Mouse (Mus musculus) spleen, adult 12 weeks (tissue): ENCODE measurements around the gene Espn.

ENCODE experiments used
- DNase-seq: peaks from one replicate; pipeline ENCODE4 v3.0.0; 2022; ENCODE audit warnings: low spot score

The Espn gene

GRCm38 (mm10) chr4:152178344-152178864 lies 26.2 kb upstream of the Espn start:
- DNase-seq: no peak

GRCm38 (mm10) chr4:152177537-152178343 lies 25.6 kb upstream of the Espn start, which contains the start of gene Acot7:
Gene Acot7 (plus strand): TSS chr4:152178134.
- DNase-seq: peak; percentile 80

DNA sequence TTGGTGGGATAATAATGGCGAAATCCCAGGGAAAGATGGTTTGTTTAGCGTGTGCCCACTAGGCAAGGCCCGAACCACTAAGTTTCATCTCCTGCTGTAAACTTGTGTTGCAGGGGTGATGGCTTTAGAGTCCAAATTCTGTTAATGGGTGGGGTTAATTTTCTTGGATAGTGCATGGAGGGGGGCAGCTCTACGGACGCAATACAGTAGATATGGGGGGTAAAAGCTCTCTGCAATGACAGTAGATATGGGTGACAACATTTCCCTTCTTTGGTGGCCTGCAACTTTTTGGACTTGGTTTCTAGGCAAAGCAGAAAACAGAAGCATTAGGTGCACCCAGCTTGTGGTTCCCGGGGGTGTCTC lies 25.0 kb upstream of the Espn start:
- DNase-seq: no peak

DNA sequence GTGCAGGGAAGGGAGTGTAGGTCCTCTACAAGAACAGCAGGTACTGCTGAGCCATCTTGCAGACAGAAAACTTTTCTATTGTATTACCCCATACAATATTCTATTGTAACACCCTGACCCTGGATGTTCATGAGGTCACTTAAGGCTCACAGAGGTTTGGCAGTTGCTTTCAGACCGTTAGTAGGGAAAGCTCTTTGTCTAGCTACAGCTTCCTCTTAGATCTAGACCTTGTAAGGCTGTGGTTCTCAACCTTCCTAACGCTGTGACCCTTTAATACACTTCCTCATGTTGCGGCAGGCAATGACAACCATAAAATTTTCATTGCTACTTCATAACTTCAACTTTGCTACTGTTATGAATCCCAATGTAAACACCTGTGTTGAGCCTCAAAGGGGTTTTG lies 24.5 kb upstream of the Espn start:
- no peak for DNase-seq

GRCm38 (mm10) chr4:152173956-152174355 lies 21.8 kb upstream of the Espn start:
- DNase-seq: no peak

- peak; percentile 67 for DNase-seq
These were observed 20.9 kb upstream of the Espn start for GRCm38 (mm10) chr4:152173041-152173440.

DNA sequence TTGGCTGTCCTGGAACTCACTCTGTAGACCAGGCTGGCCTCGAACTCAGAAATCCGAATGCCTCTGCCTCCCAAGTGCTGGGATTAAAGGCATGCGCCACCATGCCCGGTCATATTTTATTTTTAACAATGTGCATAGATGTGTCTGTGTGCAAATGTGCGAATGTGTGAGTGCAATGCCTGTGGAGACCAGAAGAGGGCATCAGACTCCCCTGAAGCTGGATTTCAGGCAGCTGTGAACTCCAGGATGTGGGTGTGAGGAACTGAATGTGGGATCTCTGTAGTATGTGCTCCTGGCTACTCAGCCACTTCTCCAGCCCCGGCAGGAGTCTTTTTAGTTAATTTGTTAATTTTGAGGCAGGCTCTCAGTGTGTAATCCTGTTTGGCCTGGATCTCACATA lies 19.4 kb upstream of the Espn start:
- DNase-seq: no peak

GRCm38 (mm10) chr4:152170286-152170685 lies 18.1 kb upstream of the Espn start:
- DNase-seq: no peak

GRCm38 (mm10) chr4:152169103-152169502 lies 16.9 kb upstream of the Espn start:
- DNase-seq: no peak

DNA sequence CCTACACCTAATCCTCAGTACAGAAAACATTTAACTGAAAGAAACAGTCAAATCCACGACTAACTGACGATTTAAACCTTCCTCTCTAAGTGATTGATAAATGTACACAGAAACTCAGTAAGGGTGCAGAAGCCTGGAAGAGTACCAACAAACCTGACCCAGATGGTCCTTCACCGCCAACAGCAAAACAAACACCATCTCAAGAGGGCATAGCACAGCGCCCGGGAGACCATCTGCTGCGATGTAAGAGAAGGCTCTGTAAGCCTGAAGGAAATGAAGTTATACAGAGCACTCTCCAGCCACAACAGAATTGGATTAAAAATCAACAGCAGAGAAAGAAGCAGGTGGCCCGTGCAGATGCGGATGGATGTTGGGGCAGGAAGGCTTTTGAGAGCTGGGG lies 15.9 kb upstream of the Espn start:
- no peak for DNase-seq

- DNase-seq: peak; percentile 59
These were observed 13.1 kb upstream of the Espn start for GRCm38 (mm10) chr4:152165036-152165931.

- no peak for DNase-seq
These were observed 10.6 kb upstream of the Espn start for GRCm38 (mm10) chr4:152162748-152163147.

GRCm38 (mm10) chr4:152161601-152162000 lies 9.4 kb upstream of the Espn start:
- no peak for DNase-seq

- no peak for DNase-seq
These were observed 8.6 kb upstream of the Espn start for GRCm38 (mm10) chr4:152160748-152161147.

GRCm38 (mm10) chr4:152159285-152159678 lies 7.1 kb upstream of the Espn start:
- no peak for DNase-seq

DNA sequence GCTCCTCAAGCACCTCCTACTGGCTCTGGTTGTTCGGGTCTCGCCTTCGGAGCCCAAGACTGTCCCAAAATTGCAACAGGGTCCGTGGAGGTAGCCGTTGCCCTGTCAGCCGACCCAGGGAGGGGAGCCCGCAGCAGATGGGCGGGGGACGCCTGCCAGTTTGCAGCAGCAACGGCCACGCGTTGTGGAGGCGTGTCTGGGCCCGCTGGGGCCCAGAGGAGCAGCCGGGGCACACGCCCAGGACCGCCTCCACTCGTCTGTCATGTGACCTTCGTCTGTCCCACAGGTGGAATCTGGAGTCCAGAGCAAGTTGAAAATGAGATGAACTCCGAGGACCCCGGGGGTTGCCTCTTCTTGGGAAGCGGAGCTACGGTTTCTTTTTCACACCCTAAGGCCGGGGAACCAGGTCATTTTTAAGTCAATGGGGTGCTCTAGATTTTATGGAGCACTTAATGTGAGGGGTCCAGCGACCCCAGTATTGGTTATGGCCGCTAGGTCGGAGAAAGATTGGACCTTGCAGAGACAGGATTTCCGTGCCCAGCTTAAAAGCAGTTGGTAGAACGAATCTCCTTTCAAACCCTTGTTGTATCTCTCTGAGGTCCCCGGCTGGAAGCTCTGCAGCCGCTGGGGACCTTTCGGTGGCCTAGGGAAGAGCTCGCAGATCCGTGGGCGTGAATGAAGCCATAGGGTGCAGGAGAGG lies 6.6 kb upstream of the Espn start, which contains the start of gene Hes2:
Hes2 (plus strand) TSS at position 283 of the 700 bp plus-strand sequence.
- no peak for DNase-seq

GRCm38 (mm10) chr4:152157779-152158584 lies 5.8 kb upstream of the Espn start:
- no peak for DNase-seq

DNA sequence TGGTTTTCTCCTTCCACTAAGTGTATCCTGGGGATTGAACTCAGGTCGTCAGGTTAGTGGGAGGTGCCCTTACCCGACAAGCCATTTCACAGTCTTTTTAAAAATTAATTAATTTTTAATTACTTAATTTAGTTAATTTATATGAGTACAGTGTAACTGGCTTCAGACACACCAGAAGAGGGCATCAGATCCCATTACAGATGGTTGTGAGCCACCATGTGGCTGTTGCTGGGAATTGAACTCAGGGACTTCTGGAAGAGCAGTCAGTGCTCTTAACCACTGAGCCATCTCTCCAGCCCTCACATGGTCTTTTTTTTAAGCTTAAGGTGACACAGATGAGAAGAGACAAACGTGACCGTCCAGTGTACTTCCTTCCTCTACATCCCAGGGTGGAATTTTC lies 2.8 kb upstream of the Espn start:
- no peak for DNase-seq

DNA sequence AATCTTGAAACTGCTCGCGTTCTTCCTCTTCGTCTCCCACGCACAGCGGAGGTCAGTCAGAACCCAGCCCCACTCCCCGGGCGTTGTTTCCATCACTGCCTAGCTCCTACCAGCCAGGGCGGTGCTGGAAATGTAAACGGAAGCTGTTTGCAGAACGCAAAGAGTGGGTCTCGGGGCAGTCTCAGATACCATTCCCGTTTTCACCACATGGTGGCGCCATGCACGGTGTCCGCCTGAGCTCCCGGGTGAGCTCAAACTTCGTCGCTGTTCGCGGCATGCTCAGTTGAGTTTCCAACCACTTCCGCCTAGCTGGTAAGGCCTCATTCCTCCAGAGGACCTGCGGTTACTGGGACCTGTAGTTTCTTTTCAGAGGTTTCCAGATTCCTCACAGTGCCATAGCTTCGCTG lies 1.6 kb upstream of the Espn start:
- DNase-seq: peak; percentile 79

DNA sequence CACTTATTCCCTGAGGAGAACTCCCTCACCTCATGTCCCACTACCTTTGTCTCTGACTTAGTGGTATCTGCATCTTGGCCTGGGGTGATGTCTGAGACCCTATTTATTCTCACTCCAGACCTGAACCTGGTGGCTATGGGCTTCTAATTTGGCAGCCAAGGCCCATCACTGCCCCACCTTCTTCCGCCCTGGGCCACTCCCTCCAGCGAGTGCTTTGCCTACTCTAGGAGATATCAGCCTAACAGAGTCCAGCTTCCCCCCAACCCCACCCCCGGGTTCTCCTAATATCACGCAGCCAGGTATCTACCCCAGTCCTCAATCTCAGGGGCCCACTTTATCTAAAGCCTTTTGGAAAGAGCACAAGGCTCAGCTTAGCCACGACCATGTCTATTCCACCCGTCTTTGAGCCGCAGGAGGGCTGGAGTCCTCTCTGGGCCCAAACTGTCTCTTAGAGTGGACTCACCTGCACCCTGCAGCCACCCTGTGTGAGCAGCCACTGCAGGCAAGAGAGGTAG lies 663 bp downstream of the Espn start:
- no peak for DNase-seq

DNA sequence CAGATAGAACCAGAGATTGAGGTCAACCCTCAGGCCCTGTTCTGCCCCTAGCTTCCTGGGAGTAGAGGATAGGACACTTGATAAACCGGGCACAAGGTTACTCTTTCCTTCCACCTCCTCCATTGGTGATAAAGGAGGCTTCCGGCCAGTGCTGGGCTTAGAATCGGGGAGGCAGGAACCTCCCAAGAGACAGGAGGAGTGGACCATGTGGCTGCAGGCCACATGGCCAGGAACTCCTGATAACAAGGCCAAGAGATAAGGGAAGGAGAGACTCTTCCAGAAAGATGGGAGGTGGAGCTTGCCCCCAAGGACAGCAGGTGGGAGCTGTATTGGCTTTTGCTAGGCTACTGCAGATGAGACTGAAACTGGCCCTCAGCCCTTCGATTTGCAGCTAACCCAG lies 1.6 kb downstream of the Espn start:
- no peak for DNase-seq
